Mouse (Mus musculus): ENCODE data around the gene Mybph.

GRCm38 (mm10) chr1:134195571-134195970, 2.3 kb downstream of the Mybph start:
- TF ChIP-seq CTCF (IDR thresholded peaks at IDR 0.05; ENCODE audit: insufficient read depth, low read length) (no peak), POLR2A (IDR thresholded peaks at IDR 0.05; ENCODE audit: borderline replicate concordance, extremely low read depth, low read depth, low read length) (no peak)
